Mouse (Mus musculus): ENCODE data around the gene Insm1.

DNA sequence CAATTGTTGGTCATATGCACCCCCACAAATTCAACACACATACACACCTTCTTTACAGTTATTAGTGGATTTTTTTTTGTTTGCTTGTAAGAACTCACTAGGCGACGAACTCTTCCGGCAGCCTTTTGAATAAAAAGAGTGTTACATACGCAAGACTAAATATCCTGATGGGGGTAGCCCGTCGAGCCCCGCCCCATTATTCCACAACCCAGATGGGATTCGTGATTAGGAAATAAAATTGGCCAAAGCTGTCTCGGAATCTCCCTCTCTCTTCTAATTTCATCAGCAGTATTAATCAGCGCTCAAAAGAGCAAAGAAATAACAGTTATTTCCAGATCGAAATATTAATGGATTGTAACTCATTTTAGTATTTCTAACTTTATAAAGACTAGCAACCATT, 1.9 kb upstream of the Insm1 start:
- no peak for TF ChIP-seq CTCF (IDR thresholded peaks at IDR 0.05; ENCODE audit: control insufficient read depth, insufficient read depth, low read length)
- no peak for TF ChIP-seq POLR2A (IDR thresholded peaks at IDR 0.05; ENCODE audit: borderline replicate concordance, control insufficient read depth, low read depth, low read length)

All from bone marrow, adult 2 months (tissue).